Mouse (Mus musculus) thymus, adult 18-20 months (tissue): ENCODE data around the gene 2900026A02Rik.
"Not testable (repeated sequence)": the region's sequence is repeated elsewhere in the genome, so short reads cannot be mapped to it uniquely, and the experiment has no call there.

ENCODE experiments used
- DNase-seq, 2 experiments: peaks; one replicate each; pipeline ENCODE4 v3.0.0; 2022; ENCODE audit warnings: mixed read lengths in 2 of 2

The 2900026A02Rik gene

GRCm38 (mm10) chr5:113119861-113120465 lies 101.1 kb downstream of the 2900026A02Rik start:
- no peak for DNase-seq

DNA sequence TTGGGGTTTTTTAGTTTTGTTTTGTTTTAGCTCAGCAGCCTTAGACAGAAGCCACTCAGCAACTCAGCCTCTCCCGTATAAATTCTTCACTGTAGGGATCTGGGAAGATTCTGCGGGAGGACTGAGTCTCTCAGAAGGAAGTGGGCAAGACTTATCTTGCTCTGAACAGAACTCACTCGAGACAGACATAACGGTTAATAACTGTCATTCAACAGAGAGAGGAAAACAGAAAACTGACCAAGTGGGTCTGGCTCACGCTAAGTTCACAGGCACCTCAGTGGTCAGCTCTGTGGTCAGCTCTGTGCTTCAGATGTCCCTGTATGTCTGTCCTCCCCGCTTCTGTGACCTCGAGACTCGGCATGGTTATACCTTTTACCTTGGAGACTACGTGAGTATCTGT lies 101.7 kb downstream of the 2900026A02Rik start:
- no peak for DNase-seq

DNA sequence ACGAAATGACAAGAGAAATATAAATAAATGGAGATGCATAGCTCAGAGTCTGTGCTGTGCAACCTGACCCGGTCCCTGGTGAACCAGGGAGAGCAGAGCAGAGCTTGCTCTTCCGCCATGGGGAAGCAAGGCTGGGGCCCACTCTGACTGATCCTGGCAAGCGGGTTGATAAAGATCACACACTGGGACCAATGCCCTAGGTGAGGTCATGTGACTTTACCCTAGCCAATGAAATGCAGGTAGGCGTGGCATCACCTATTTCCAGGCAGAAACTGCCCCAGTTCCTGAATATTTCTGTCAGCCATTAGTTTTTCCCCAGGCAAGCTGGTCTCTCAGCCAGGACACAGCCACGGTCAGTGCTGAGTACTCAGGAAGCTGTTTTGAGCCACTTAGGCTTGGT lies 102.3 kb downstream of the 2900026A02Rik start:
- DNase-seq: no peak

DNA sequence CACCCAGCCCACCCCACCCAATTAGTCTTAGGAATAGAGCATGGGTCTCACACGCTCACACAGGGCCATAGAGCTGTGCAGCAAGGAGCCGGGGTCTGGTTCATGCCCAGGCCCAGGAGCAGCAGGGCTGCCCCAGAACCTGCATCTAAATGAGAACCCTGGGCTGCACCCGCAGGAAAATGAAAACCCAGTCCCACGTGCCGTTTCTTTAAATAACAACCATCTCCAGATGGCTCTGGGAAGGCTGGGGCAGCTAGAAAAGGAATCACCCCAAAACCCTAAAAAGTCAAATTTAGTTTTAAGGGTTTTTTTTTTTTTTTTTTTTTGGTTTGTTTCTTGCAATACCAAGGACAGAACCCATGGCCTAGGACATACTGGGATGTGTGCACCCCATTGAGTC lies 103.7 kb downstream of the 2900026A02Rik start:
- DNase-seq: no peak

DNA sequence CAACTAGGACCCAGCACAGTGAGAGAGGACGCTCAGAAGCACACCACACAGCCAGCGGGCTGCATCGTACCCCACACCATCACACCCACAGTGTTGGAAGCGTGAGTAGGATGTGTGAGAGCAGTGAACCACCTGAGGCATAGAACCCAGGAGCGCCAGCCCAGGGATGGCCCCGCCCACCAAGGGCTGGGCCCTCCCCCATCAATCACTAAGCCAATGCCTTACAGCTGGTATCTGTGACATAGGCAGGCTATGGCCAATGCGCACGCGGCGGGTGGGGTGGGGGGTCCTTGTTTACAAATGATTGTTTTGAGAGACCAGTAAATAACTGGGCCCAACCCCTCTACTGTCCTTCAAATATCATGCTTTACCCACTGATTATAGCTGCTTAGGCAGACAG lies 105.1 kb downstream of the 2900026A02Rik start:
- DNase-seq: no peak

DNA sequence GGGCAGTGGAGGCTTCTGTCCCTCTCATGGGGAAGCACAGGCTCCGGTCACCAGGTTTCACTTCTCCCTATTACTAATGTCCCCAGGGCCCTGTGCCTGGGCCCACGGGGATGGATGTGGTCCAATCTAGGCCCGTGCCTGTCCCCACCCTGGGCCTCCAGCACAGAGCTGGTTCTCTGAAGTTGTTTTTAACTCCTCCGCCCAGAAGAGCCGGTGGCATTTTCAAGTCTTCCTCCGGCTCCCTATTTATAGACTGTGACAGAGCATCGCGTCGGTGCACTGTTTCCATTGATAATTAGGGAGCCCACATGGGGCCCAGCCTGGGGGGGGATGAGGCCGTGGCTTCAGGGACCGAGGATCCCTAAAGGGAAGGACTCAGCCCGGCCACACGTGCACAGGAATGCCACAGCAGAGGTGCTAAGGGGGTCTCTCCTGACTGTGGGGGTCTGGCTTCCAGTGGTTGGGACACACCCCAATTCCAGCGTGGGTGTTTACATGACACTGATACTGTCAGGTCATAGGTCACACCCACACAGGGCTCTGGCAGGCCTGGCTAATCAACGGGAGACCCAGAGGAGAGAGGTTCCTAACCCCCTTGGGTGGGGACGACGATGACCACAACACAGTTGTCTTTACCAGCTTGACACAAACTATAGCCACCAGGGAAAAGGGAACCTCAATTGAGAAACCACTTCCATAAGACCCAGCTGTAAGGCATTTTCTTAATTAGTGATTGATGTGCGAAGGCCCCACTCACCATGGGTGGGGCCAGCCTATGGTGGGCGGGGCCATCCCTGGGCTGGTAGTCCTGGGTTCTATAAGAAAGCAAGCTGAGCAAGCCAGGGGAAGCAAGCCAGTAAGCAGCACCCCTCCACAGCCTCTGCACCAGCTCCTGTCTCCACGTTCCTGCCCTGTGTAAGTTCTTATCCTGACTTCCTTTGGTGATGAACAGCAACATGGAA lies 106.5 kb downstream of the 2900026A02Rik start:
- no peak for DNase-seq

- no peak for DNase-seq
Measured at GRCm38 (mm10) chr5:113113120-113113519, 107.9 kb downstream of the 2900026A02Rik start.

- no peak for DNase-seq
Measured at GRCm38 (mm10) chr5:113111336-113111735, 109.7 kb downstream of the 2900026A02Rik start.

DNA sequence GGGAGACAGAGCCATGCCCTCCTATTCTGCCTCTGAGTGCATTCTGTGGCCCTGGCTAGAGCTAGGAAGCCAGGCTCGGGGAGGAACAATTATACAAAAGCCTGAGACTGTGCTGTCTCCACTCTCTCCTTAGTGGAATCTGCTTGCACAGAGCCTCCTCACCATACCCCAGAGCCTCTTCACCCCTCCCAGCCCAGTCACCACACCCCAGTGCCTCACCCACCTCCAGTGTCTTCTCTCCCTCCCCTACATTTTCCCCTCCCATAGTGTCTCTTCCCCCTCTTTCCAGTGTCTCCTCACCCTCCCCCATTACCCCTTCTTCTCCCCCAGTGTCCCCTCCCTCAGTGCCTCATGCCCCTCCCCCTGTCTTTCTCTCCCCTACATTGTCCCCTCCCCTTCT lies 110.1 kb downstream of the 2900026A02Rik start:
- no peak for DNase-seq

- DNase-seq: not testable (repeated sequence)
Measured at GRCm38 (mm10) chr5:113109651-113110050, 111.4 kb downstream of the 2900026A02Rik start.

- no peak for DNase-seq
Measured at GRCm38 (mm10) chr5:113108165-113108764, 112.8 kb downstream of the 2900026A02Rik start.

DNA sequence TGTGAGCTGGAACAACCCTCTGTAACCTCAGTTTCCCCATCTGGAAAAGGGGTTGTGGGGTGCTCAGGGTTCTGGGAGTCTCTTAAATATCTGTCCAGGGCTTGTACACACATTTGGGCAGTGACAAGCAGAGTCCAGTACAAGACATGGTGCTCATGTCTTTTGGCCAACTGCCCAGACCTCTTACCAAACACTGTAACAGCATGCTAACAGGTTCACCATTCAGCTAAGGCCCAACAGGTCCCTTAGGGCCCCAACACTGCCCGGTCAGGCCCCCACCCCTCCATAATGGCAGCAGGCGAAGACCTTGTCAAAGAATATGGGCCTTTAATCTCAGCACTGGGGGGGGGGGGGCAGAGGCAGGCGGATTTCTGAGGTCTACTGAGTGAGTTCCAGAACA lies 113.3 kb downstream of the 2900026A02Rik start:
- no peak for DNase-seq

DNA sequence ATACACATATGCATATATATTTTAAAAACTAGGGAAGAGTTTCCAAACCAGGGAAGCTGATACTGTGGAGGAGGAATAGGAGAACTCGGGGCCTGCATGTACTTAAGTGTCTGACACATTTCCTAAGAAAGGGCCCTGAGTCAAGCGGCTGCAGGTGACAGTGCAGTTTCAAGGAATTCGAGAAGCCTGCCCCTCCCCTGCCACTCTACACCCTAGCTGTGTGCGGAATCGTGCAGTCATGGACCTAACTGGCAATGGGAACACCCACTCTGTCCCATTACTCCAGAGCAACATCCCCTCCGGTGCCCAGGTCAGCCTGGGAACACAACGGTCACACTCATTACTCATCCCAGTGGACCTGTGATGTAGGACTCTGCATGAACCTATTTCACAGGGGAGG lies 114.4 kb downstream of the 2900026A02Rik start:
- DNase-seq: no peak

DNA sequence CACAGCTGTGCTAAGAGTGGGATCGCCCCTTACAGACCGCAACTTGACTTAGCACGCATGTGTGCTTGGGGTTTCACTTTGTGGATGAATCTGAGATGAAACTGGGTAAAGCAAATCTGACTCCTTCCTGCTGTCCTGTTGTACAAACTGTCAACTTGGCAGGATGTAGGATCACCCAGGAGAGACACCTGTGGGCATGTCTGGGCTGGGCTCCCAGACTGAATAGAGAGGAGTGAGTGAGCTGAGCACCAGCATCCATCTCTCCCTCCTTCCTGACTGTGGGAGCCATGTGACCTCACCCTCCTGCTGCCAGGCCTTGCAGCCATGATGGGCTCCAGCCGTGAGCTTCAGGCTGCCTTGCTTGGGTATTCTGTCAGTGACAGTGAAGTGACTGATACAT lies 115.6 kb downstream of the 2900026A02Rik start:
- no peak for DNase-seq

GRCm38 (mm10) chr5:113105035-113105434 lies 116.0 kb downstream of the 2900026A02Rik start:
- DNase-seq: no peak

DNA sequence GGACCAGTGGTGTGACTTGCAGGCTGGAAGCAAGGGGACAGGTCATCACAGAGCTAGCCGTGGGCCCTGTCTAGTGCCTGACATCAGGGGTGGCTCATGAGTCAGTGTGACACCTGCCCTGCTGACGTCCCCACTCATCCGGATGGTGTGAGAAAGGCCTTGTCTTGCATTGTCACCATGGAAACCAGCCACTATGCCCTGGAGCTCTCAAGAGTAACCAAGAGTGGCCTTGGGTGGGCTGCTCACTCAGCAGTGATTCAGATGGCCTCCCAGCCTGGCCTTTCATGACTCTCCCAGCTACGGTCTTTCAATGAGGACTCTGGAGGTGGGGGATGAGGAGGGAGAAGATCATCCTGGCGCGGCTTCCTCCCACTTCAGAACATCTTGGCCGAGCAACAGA lies 118.6 kb downstream of the 2900026A02Rik start:
- DNase-seq: no peak

DNA sequence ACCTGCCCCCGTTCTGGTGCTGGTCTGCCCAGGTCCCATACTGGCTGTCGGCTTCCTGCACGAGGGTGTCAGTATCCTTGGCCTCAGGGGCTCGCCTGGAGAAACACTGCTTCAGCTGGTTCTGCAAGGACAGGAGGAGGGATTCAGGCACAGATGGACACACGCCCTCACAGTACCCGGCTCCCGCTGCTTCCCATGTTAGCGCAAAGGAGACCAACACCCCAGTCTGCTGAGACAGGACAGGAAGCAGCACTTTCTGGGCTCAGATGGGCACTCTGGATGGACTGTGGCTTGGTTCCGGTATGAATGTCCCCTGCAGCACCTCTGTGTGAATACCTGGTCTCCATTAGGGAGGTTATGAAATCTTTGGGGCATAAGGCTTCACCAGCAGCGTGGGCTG lies 119.6 kb downstream of the 2900026A02Rik start:
- no peak for DNase-seq

GRCm38 (mm10) chr5:113100422-113100821 lies 120.6 kb downstream of the 2900026A02Rik start:
- DNase-seq: no peak

DNA sequence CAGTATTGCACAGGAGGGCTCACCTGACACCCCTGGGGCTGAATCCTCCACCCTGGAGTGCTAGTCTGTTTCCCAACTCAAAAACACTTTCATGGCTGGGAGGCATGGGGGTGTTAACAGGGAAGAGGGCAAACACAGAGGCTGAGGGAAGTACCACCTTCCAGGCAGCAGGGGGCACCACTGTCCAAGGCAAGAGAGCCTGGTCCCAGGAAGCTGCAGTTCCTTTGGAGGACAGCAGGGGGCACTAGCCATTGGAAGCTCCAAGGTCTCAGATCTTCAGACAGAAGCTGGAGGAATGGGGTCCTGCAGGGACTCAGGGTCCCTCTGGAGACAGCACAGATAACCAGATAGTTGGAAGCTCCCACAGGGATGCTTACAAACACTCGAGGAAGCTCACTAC lies 121.5 kb downstream of the 2900026A02Rik start:
- DNase-seq: peak; percentile 47

GRCm38 (mm10) chr5:113097551-113097950 lies 123.5 kb downstream of the 2900026A02Rik start:
- DNase-seq: no peak

GRCm38 (mm10) chr5:113095456-113095855 lies 125.6 kb downstream of the 2900026A02Rik start:
- DNase-seq: no peak

DNA sequence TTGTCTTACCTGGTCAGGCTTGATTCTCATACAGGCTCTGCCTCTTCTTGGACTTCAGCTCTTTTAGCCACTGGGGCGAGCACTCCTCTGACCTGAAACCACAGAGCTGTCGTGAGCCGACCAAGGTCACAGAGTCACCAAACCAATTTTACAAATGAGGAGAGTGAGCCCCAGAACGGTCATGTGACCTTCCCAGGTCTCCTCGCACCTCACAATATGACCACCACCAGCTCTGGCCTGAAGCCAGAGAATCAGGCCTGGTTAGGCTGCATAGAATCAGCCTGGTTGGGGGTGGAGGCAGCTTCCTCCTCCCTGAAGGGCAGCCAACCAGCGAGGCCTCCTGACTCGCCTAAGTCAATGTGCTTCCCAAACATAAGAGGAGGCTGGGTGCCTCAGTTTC lies 128.6 kb downstream of the 2900026A02Rik start:
- DNase-seq: no peak

DNA sequence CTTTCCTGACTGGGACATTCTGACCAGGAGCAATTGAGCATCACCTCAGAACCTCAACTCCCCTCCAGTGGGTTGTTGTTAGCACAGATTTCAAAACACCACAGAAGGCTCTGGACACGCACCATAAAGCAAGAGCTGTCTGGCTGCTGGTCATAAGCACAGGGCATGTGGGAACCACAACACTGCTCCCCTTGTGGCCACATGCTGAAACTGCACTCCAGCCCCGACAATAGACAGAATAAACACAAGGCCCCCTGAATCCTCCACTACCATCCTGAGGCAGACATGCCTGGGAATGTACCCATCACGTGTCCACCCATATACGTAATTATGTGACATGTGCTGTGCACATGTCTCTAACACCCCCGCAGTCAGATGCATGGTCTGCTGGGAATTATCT lies 129.9 kb downstream of the 2900026A02Rik start:
- no peak for DNase-seq

- DNase-seq: no peak
Measured at GRCm38 (mm10) chr5:113090750-113091149, 130.3 kb downstream of the 2900026A02Rik start.
